Mouse (Mus musculus) forebrain, embryonic 15.5 days (tissue): ENCODE results near the gene Ablim1. TPM values are rescaled to one million over a fixed set of nuclear protein-coding genes. Genes with fewer than 3 reads are reported as not detected.
A peak's percentile ranks its signal among the peaks of the same experiment; 100 is the strongest.

ENCODE experiments used
- ATAC-seq: fragments of 200-750 bp; cut with Nextera tagmentation; replicated peaks from 2 replicates; pipeline ENCODE4 v1.8.0; 2017; ENCODE audit warnings: mild to moderate bottlenecking, moderate TSS enrichment, moderate library complexity
- H3K27ac ChIP-seq: fragments of 300-500 bp; sonication (generic); replicated peaks from 2 replicates; pipeline ENCODE4 v1.5.1; 2015; ENCODE audit warnings: mild to moderate bottlenecking, inconsistent platforms
- H3K27me3 ChIP-seq: fragments of 300-500 bp; sonication (generic); 2 replicates; pipeline ENCODE4 v1.6.1; 2015; ENCODE audit warnings: inconsistent platforms
- H3K36me3 ChIP-seq: fragments of 300-500 bp; sonication (generic); 2 replicates; pipeline ENCODE4 v1.6.1; 2015; ENCODE audit warnings: mild to moderate bottlenecking, inconsistent platforms
- H3K4me1 ChIP-seq: fragments of 300-500 bp; sonication (generic); 2 replicates; pipeline ENCODE4 v1.6.1; 2015; ENCODE audit warnings: inconsistent platforms
- H3K4me2 ChIP-seq: fragments of 300-500 bp; sonication (generic); replicated peaks from 2 replicates; pipeline ENCODE4 v1.6.1; 2015; ENCODE audit warnings: mild to moderate bottlenecking, inconsistent platforms
- H3K4me3 ChIP-seq: fragments of 300-500 bp; sonication (generic); 2 replicates; pipeline ENCODE4 v1.5.1; 2015; ENCODE audit warnings: mild to moderate bottlenecking, inconsistent platforms
- H3K9ac ChIP-seq: fragments of 300-500 bp; sonication (generic); replicated peaks from 2 replicates; pipeline ENCODE4 v1.6.1; 2015; ENCODE audit warnings: mild to moderate bottlenecking, inconsistent platforms
- H3K9me3 ChIP-seq: fragments of 300-500 bp; sonication (generic); 2 replicates; pipeline ENCODE4 v1.6.1; 2016; ENCODE audit warnings: inconsistent platforms
- WGBS: fragments of 180-500 bp; shearing (Covaris S2); methylation state at CpG from one replicate; pipeline ENCODE4 v1.1.7; 2015; ENCODE audit warnings: mixed read lengths; 5-methylcytosine and 5-hydroxymethylcytosine counted together
- polyA plus RNA-seq: library from polyadenylated mRNA; unstranded; fragments of >200 nt; fragmentation: Nextera tagmentation; extraction: Ambion mirVana; gene quantifications from 2 replicates; pipeline ENCODE4 v1.2.1, GENCODE M21; 2015

Gene Ablim1
- polyA plus RNA-seq, 1 experiment from 2014 or later, result 37.8 TPM

DNA sequence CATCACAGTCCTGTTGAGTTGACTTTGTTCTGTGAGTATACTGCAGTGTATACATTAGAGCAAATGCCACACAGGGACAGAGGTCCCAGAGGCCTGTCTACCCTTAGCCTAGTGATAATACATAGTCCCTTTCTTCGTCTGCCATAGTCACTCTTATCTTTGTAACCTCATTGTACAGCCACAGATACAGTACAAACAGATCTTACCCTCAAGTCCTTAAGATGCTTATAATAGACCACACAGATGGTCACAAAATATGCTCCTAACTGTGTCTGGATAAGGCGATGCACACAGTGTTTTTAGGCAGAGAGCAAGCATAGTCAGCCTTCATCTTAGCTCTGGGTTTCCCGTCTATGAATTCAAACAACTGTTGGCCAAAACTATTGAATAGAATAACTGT, 1.9 kb upstream of the Ablim1 start:
- Histone ChIP-seq H3K27ac (no peak overlapping the region), H3K9me3 (no peaks in the 10 kb centered on the region), H3K36me3 (no peaks in the 10 kb centered on the region), H3K4me2 (no peak overlapping the region), H3K4me1 (peaks cover 25% of the 10 kb centered on the region), H3K27me3 (no peaks in the 10 kb centered on the region), H3K4me3 (no peak overlapping the region), H3K9ac (no peak overlapping the region)
- ATAC-seq, result no peak
- 90% methylated on average over 3 of the region's 3 CpGs for WGBS

DNA sequence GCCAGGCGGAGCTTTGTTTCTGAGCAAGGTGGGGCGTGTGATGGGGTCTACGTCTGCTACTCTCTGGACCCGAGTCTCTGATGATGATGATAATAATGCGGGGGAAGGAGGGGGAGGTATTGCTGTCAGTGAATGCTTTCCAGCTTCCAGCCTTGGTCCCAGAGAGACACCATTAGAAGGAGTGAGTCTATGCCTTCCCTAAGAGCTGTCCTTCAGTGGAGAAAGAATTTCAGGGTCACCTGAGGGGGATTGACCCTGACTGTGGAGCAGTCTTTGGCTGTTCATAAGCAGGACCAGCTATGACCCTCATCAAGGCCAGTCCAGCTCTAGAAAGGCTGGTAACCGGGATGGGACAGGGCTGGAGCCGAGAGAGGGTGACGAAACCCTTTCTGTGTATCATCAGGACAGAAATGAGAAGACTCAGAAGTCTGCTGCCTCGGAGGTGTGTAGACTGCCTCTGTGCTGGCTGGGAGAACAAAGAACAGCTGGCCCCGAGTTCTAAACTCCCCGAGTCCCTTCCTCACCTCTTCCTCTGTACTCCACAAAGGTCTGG, 370 bp upstream of the Ablim1 start:
- Histone ChIP-seq H3K4me3 (peak overlapping the region; percentile 65), H3K4me2 (peak overlapping the region; percentile 91), H3K4me1 (peaks cover 25% of the 10 kb centered on the region), H3K27ac (peak overlapping the region; percentile 86), H3K9ac (peak overlapping the region; percentile 71), H3K27me3 (no peaks in the 10 kb centered on the region), H3K9me3 (no peaks in the 10 kb centered on the region), H3K36me3 (no peaks in the 10 kb centered on the region)
- whole genome bisulfite sequencing, result 41% methylated on average over 11 of the region's 11 CpGs
- ATAC-seq, result peak; percentile 64

DNA sequence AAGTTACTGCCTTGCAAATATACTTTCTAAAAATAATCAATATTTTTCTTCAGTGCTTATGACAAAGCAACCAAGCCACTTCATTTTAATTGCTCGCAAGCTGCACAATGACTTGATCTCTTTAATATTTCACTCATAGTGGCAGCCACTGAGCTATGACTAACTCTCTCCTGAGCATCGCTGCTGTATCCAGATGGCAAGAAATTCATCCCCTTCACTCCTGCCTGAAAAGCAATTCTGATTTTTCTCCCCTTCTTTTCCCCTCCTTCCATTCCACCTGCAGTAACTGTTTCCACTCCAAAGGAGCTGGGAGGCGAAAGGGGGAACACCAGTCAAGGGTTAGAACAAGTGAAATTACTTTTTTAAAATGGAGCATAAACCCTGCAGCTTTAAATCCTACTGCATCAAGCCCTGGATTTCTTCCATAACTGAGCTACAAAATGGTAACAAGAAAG, 801 bp downstream of the Ablim1 start:
- Histone ChIP-seq H3K9me3 (no peaks in the 10 kb centered on the region), H3K4me1 (peaks cover 25% of the 10 kb centered on the region), H3K36me3 (no peaks in the 10 kb centered on the region), H3K9ac (peak overlapping the region; percentile 71), H3K27ac (peak overlapping the region; percentile 86), H3K4me3 (peak overlapping the region; percentile 65), H3K4me2 (peak overlapping the region; percentile 91), H3K27me3 (no peaks in the 10 kb centered on the region)
- 55% methylated on average over 3 of the region's 3 CpGs for WGBS
- no peak for ATAC-seq

DNA sequence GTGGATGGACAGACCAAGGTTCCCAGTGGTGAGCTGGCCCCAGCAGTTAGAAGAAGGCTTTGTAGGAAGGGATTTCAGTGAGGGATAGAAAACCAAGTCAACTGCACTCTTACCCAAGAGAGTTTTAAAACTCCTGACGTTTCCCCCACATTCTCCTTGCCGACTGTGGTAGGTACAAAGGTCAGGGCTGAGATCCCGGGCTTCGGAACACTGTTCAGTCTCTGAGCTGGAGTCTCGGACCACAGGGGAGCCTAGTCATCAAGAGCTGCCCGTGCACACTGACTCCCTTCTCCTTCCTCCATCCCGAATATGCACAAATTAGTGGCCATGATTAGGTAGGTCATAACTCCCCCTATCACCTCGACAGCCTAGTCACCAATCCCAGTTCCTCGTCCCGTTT, 1.5 kb downstream of the Ablim1 start:
- H3K4me3 ChIP-seq, result no peak overlapping the region
- H3K9ac ChIP-seq, result no peak overlapping the region
- ATAC-seq, result no peak
- peaks cover 25% of the 10 kb centered on the region for H3K4me1 ChIP-seq
- no peaks in the 10 kb centered on the region for H3K9me3 ChIP-seq
- peak overlapping the region; percentile 91 for H3K4me2 ChIP-seq
- 80% methylated on average over 10 of the region's 10 CpGs for WGBS
- no peaks in the 10 kb centered on the region for H3K36me3 ChIP-seq
- no peaks in the 10 kb centered on the region for H3K27me3 ChIP-seq
- H3K27ac ChIP-seq, result no peak overlapping the region

DNA sequence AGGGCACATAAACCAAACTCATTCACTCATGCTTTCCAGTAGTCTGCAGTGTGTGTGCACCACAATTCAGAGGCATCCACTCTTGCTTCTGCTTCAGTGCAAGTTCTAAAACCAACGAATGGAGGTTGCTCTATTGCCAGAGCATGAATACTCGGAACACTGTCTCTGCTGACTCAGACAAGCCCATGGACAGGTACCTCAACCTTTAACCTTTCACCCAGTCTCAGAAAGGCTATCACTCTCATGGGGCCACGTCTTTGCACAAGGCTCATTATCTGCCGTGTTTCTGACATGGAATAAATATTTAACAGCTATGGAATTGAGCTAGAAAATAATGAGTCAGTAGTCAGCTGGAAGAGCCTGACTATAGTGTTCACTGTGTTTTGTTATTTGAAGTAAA, 4.7 kb downstream of the Ablim1 start:
- no peaks in the 10 kb centered on the region for H3K9me3 ChIP-seq
- H3K4me1 ChIP-seq, result peaks cover 24% of the 10 kb centered on the region
- H3K9ac ChIP-seq, result no peak overlapping the region
- no peaks in the 10 kb centered on the region for H3K36me3 ChIP-seq
- H3K4me3 ChIP-seq, result no peak overlapping the region
- ATAC-seq, result no peak
- WGBS, result 77% methylated on average over 4 of the region's 4 CpGs
- H3K27me3 ChIP-seq, result no peaks in the 10 kb centered on the region
- no peak overlapping the region for H3K27ac ChIP-seq
- no peak overlapping the region for H3K4me2 ChIP-seq

DNA sequence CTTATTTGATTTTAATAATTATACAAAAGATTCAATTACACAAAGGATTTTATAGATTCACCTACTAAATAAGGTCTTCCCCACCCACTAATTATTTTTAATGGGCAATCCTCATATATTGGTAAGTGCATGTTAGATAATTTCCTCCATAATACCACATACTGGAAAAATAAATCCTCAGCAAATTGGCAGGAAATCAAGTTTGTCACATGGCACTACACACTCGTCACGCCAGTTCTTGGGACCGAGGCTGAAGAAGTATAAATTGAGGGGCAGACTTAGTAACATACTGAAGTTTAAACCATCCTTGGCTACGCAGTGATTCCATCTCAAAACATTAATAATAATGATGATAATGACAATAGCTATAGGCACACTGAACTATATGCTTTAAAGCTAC, 8.1 kb downstream of the Ablim1 start:
- Histone ChIP-seq H3K27ac (no peak overlapping the region), H3K4me2 (no peak overlapping the region), H3K36me3 (no peaks in the 10 kb centered on the region), H3K27me3 (no peaks in the 10 kb centered on the region), H3K4me3 (no peak overlapping the region), H3K9me3 (no peaks in the 10 kb centered on the region), H3K4me1 (peaks cover 11% of the 10 kb centered on the region), H3K9ac (no peak overlapping the region)
- 46% methylated on average over 4 of the region's 4 CpGs for WGBS
- no peak for ATAC-seq

DNA sequence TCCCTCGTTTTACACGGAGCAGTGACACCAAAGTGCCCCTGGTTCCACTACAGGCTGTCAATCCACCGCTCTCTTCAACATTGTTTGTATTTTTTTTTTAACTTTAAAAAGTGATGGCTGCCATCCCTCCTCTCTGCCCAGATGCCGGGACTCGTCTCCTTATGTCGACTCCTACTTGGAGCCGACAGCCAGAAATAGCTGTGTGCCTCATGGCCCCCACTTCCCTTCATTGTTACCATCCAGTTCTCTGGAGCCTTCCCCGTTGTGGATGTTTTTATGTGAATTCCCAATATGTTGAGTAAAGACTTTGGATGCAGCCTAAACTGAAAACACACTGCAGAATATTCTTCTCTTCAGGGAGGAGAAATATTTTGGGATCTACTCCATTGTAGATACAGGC, 8.7 kb downstream of the Ablim1 start:
- Histone ChIP-seq H3K4me2 (no peak overlapping the region), H3K4me3 (no peak overlapping the region), H3K27ac (no peak overlapping the region), H3K4me1 (peaks cover 11% of the 10 kb centered on the region), H3K9ac (no peak overlapping the region), H3K36me3 (no peaks in the 10 kb centered on the region), H3K9me3 (no peaks in the 10 kb centered on the region), H3K27me3 (no peaks in the 10 kb centered on the region)
- WGBS, result 61% methylated on average over 8 of the region's 8 CpGs
- no peak for ATAC-seq

DNA sequence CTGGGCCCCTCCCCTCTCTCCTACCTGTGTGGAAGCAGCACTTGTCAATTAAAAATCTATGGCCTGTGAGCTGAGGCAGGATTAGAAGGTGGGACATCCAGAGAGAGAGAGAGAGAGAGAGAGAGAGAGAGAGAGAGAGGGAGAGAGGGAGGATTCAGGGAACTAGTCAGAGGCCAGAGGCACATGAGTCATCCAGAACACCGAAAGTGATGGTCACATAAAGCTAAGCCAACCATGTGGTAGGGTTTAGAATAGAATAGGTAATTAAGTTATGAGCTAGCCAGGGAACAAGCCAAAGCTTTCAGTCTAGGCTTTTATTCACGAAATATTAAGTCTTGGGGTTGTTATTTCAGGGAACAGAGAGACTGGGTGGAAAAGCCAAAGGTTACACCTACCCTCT, 10.1 kb downstream of the Ablim1 start:
- H3K27me3 ChIP-seq, result no peaks in the 10 kb centered on the region
- peaks cover 11% of the 10 kb centered on the region for H3K4me1 ChIP-seq
- H3K4me3 ChIP-seq, result no peak overlapping the region
- no peaks in the 10 kb centered on the region for H3K36me3 ChIP-seq
- no peak for ATAC-seq
- WGBS, result 74% methylated on average over 2 of the region's 2 CpGs
- H3K9me3 ChIP-seq, result no peaks in the 10 kb centered on the region
- no peak overlapping the region for H3K9ac ChIP-seq
- H3K4me2 ChIP-seq, result no peak overlapping the region
- no peak overlapping the region for H3K27ac ChIP-seq

DNA sequence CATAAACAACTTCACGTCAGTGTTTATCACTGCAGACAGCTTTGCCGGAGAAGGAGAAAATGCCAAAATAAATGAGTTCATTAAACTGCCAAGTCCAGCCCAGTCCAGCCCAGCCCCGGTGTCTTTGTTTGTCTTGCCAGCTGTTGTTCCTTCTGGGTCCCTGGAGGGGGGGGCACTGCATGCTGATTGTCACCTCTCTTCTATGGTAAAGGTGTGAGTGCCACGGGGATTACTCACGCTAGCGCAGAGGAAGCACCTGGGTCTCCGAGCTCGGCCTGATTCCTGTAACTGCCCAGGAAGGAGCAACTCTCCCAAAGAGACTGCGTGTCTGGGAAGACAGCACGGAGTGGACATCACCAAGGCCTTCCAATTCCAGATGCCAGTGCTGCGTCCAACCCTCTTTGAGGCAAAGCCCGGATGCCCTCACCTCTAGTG, 12.7 kb downstream of the Ablim1 start:
- WGBS, result 54% methylated on average over 12 of the region's 12 CpGs
- Histone ChIP-seq H3K27ac (0 out of 2 replicates have a peak overlapping the region, but pooled peaks have one; percentile 7), H3K4me1 (peaks cover 11% of the 10 kb centered on the region), H3K4me3 (no peak overlapping the region), H3K36me3 (no peaks in the 10 kb centered on the region), H3K4me2 (no peak overlapping the region), H3K27me3 (no peaks in the 10 kb centered on the region), H3K9me3 (no peaks in the 10 kb centered on the region), H3K9ac (no peak overlapping the region)
- no peak for ATAC-seq

GRCm38 (mm10) chr19:57298006-57298405, 16.7 kb downstream of the Ablim1 start:
- H3K9ac ChIP-seq, result no peak overlapping the region
- no peaks in the 10 kb centered on the region for H3K36me3 ChIP-seq
- no peak overlapping the region for H3K4me2 ChIP-seq
- no peaks in the 10 kb centered on the region for H3K27me3 ChIP-seq
- no peak overlapping the region for H3K4me3 ChIP-seq
- no peaks in the 10 kb centered on the region for H3K9me3 ChIP-seq
- no peak for ATAC-seq
- peaks cover 17% of the 10 kb centered on the region for H3K4me1 ChIP-seq
- 76% methylated on average over 5 of the region's 5 CpGs for WGBS
- no peak overlapping the region for H3K27ac ChIP-seq

DNA sequence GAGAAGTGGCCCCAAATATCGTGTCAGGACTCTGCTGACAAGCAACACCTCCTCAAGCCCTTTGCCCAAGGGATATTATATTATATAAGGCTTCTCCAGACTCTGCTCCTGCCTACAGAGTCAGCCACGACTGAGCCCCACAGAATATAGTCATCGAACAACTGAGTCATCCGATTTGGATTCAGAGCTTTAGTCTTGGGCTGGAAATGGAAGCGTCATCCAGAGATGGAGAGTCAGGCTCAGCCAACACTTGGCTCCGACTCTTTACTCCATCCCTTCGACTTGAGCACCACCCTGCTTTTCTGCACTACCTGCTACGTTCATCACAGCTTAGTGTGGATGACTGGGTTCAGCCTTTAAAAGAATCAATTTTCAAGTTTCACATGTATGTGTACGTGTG, 17.3 kb downstream of the Ablim1 start:
- Histone ChIP-seq H3K36me3 (no peaks in the 10 kb centered on the region), H3K4me2 (no peak overlapping the region), H3K9ac (no peak overlapping the region), H3K27ac (no peak overlapping the region), H3K4me1 (peaks cover 17% of the 10 kb centered on the region), H3K9me3 (no peaks in the 10 kb centered on the region), H3K27me3 (no peaks in the 10 kb centered on the region), H3K4me3 (no peak overlapping the region)
- no peak for ATAC-seq
- 91% methylated on average over 9 of the region's 9 CpGs for WGBS

GRCm38 (mm10) chr19:57296539-57296938, 18.2 kb downstream of the Ablim1 start:
- Histone ChIP-seq H3K4me3 (no peak overlapping the region), H3K27me3 (no peaks in the 10 kb centered on the region), H3K36me3 (no peaks in the 10 kb centered on the region), H3K27ac (no peak overlapping the region), H3K4me1 (peaks cover 9% of the 10 kb centered on the region; the same call in 1 of the 2 replicates), H3K9me3 (no peaks in the 10 kb centered on the region), H3K4me2 (no peak overlapping the region), H3K9ac (no peak overlapping the region)
- ATAC-seq, result no peak
- 62% methylated on average over 5 of the region's 5 CpGs for WGBS

DNA sequence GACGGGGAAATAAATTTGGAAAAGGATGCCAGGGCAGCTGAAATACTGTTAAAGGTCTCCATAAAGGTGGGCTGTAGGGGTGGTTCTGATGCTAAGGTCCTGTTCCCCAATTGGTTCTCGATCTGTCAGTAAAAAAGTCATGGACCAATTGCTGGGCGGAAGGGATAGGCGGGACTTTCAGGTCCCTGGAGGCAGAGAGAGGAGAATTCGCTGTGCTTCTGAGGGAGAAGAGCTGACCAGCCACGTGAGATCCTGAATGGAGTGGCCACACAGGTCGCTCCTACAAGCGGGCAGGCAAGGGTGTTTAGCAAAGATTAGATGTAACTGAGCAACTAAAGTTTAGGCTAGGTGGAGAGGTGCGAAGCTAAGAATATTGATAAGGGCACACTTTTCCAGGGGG, 19.2 kb downstream of the Ablim1 start:
- Histone ChIP-seq H3K36me3 (no peaks in the 10 kb centered on the region), H3K27ac (no peak overlapping the region), H3K4me1 (peaks cover 9% of the 10 kb centered on the region; the same call in 1 of the 2 replicates), H3K4me2 (no peak overlapping the region), H3K4me3 (no peak overlapping the region), H3K27me3 (no peaks in the 10 kb centered on the region), H3K9ac (no peak overlapping the region), H3K9me3 (no peaks in the 10 kb centered on the region)
- WGBS, result 69% methylated on average over 9 of the region's 9 CpGs
- ATAC-seq, result no peak
